In genomic region chr3:156934778-156935290, GRCm38 (mm10) we compare ENCODE assay signal across 20 mouse cellular contexts.
DNase-seq lines count a peak whose midpoint lies in the region; ATAC-seq and TF ChIP-seq lines count a peak whose summit lies in the region.
"Had no signal": no experiment of that assay in that cellular context is flagged by ENCODE, and none has a peak within 500 bp of the region (broad histone marks: within the 10 kb centered on the region; RNA-seq: fewer than 3 reads in every experiment).

No protein-coding gene starts in this region.

- intact Hi-C loops in left cerebral cortex, postnatal 4 days (cut with DNase I): no loop called here
- intact Hi-C loops in left cerebral cortex, postnatal 36 days (cut with DNase I): no loop called here

- H3K9ac ChIP-seq in forebrain, embryonic 11.5 days (ENCODE audit: low read length): no peak overlapping the region
- H3K9ac ChIP-seq: forebrain, embryonic 15.5 days; liver, postnatal 0 days; neural tube, embryonic 12.5 days had no signal

- no peaks in the 10 kb centered on the region for H3K36me3 ChIP-seq in forebrain, embryonic 11.5 days (ENCODE audit: control insufficient read depth, insufficient read depth, low read length)
- H3K36me3 ChIP-seq in forebrain, embryonic 10.5 days (replicated peaks): no peaks in the 10 kb centered on the region
- H3K36me3 ChIP-seq: forebrain, embryonic 15.5 days; limb, embryonic 10.5 days; neural tube, embryonic 12.5 days had no signal

- TF ChIP-seq POLR2A in cerebellum, adult 2 months (IDR thresholded peaks at IDR 0.05; ENCODE audit: borderline replicate concordance, insufficient read depth, low read length): no peak

- no peaks in the 10 kb centered on the region for H3K4me1 ChIP-seq in forebrain, embryonic 11.5 days (replicated peaks; ENCODE audit: control insufficient read depth, insufficient read depth, low read length)
- peaks cover 3% of the 10 kb centered on the region; the same call in 1 of the 2 replicates for H3K4me1 ChIP-seq in forebrain, embryonic 10.5 days
- peaks cover 19% of the 10 kb centered on the region for H3K4me1 ChIP-seq in cerebellum, adult 2 months (ENCODE audit: control insufficient read depth, insufficient read depth, low read length)
- H3K4me1 ChIP-seq: forebrain, embryonic 15.5 days had no signal

- H3K4me2 ChIP-seq in forebrain, embryonic 11.5 days (ENCODE audit: low read depth, low read length, severe bottlenecking): no peak overlapping the region
- H3K4me2 ChIP-seq: forebrain, embryonic 15.5 days; neural tube, embryonic 12.5 days had no signal

- 79% methylated on average over 5 of the region's 5 CpGs for WGBS in forebrain, embryonic 11.5 days
- 81% methylated on average over 5 of the region's 5 CpGs for WGBS in forebrain, embryonic 10.5 days
- 8% methylated on average over 5 of the region's 5 CpGs for WGBS in cerebellum, adult 2 months

- no peak for DNase-seq in forebrain, embryonic 11.5 days (ENCODE audit: low spot score)
- DNase-seq in forebrain, embryonic 10.5 days (ENCODE audit: extremely low spot score, low spot score): no peak
- DNase-seq in left cerebral cortex, postnatal 4 days: peak; percentile 42
- no peak for DNase-seq in left cerebral cortex, postnatal 36 days (ENCODE audit: low spot score in 2 of 2)
- peak; percentile 77 to 91 for DNase-seq in cerebellum, adult 2 months
- DNase-seq in cerebellum, postnatal 36 days: peak; percentile 69 to 80
- no peak for DNase-seq in spleen, postnatal 14 days (ENCODE audit: low spot score in 2 of 2)
- DNase-seq: adrenal gland, postnatal 10 days; gastrocnemius, postnatal 25 days; kidney, postnatal 10 days; liver, postnatal 0 days; lung, postnatal 36 days; thymus, postnatal 25 days had no signal

- no peak overlapping the region for H3K27ac ChIP-seq in forebrain, embryonic 11.5 days (ENCODE audit: low read depth, low read length)
- H3K27ac ChIP-seq in forebrain, embryonic 10.5 days: no peak overlapping the region
- H3K27ac ChIP-seq in cerebellum, adult 2 months (ENCODE audit: insufficient read depth, low read length): peak overlapping the region; percentile 82
- H3K27ac ChIP-seq: forebrain, embryonic 15.5 days; layer of hippocampus, adult 2 months; limb, embryonic 10.5 days; neural tube, embryonic 12.5 days had no signal

- no peaks in the 10 kb centered on the region for H3K9me3 ChIP-seq in forebrain, embryonic 11.5 days (ENCODE audit: control insufficient read depth, low read length)
- H3K9me3 ChIP-seq in forebrain, embryonic 10.5 days: no peaks in the 10 kb centered on the region
- H3K9me3 ChIP-seq: forebrain, embryonic 15.5 days; limb, embryonic 10.5 days; neural tube, embryonic 12.5 days had no signal

- TF ChIP-seq CTCF in cerebellum, adult 2 months (IDR thresholded peaks at IDR 0.05; ENCODE audit: borderline replicate concordance, insufficient read depth, low read depth, low read length): no peak

- H3K4me3 ChIP-seq in forebrain, embryonic 11.5 days (ENCODE audit: low read depth, low read length): no peak overlapping the region
- no peak overlapping the region for H3K4me3 ChIP-seq in forebrain, embryonic 10.5 days
- H3K4me3 ChIP-seq in cerebellum, adult 2 months (replicated peaks; ENCODE audit: insufficient read depth, low read depth, low read length): no peak overlapping the region
- H3K4me3 ChIP-seq: forebrain, embryonic 15.5 days; layer of hippocampus, adult 2 months; limb, embryonic 10.5 days; neural tube, embryonic 12.5 days had no signal

- H3K27me3 ChIP-seq in forebrain, embryonic 11.5 days (ENCODE audit: control insufficient read depth, insufficient read depth, low read length): no peaks in the 10 kb centered on the region
- H3K27me3 ChIP-seq in forebrain, embryonic 10.5 days (ENCODE audit: poor library complexity, severe bottlenecking): no peaks in the 10 kb centered on the region
- no peaks in the 10 kb centered on the region for H3K27me3 ChIP-seq in cerebellum, adult 2 months (ENCODE audit: control insufficient read depth, insufficient read depth, low read length)
- H3K27me3 ChIP-seq: forebrain, embryonic 15.5 days; neural tube, embryonic 12.5 days had no signal

- ATAC-seq in forebrain, embryonic 11.5 days (replicated peaks; ENCODE audit: low FRiP score): 0 out of 2 replicates have a peak, but pooled peaks have one; percentile 30
- ATAC-seq: activated CD4-positive, CD25-positive, alpha-beta regulatory T cell, adult 4 months; CD4-positive, CD25-positive, alpha-beta regulatory T cell, adult 4 months; forebrain, embryonic 15.5 days; intestine, postnatal 0 days; liver, postnatal 0 days had no signal

Comparison
In these comparisons a context has a peak if more than half of its experiments do, and no peak if none do; other contexts are left out.
1. DNase-seq: peak in left cerebral cortex, postnatal 4 days (single experiment), cerebellum, adult 2 months (2 of 2) and cerebellum, postnatal 36 days (2 of 2); none in forebrain, embryonic 11.5 days (single experiment), forebrain, embryonic 10.5 days (single experiment), left cerebral cortex, postnatal 36 days (0 of 2) and spleen, postnatal 14 days (0 of 2).